Mouse (Mus musculus) forebrain, embryonic 13.5 days (tissue): Measurements from ENCODE around the gene Ndufaf4. TPM values are rescaled to one million over a fixed set of nuclear protein-coding genes. Genes with fewer than 3 reads are reported as not detected.

ENCODE experiments used
- ATAC-seq: fragments of 200-750 bp; cut with Nextera tagmentation; 2 replicates; pipeline ENCODE4 v1.8.0; 2017
- H3K27ac ChIP-seq: fragments of 300-500 bp; sonication (generic); 2 replicates; pipeline ENCODE4 v1.5.1; 2015; ENCODE audit warnings: inconsistent platforms, mild to moderate bottlenecking, moderate library complexity
- H3K27me3 ChIP-seq: fragments of 300-500 bp; sonication (generic); 2 replicates; pipeline ENCODE4 v1.6.1; 2015; ENCODE audit warnings: mild to moderate bottlenecking, inconsistent platforms
- H3K36me3 ChIP-seq: fragments of 300-500 bp; sonication (generic); 2 replicates; pipeline ENCODE4 v1.6.1; 2015; ENCODE audit warnings: mild to moderate bottlenecking, inconsistent platforms; ENCODE audit not compliant: poor library complexity, severe bottlenecking
- H3K4me1 ChIP-seq: fragments of 300-500 bp; sonication (generic); 2 replicates; pipeline ENCODE4 v1.6.1; 2015; ENCODE audit warnings: inconsistent platforms
- H3K4me2 ChIP-seq: fragments of 300-500 bp; sonication (generic); 2 replicates; pipeline ENCODE4 v1.6.1; 2015; ENCODE audit warnings: inconsistent platforms, mild to moderate bottlenecking, moderate library complexity
- H3K4me3 ChIP-seq: fragments of 300-500 bp; sonication (generic); 2 replicates; pipeline ENCODE4 v1.5.1; 2015; ENCODE audit warnings: mild to moderate bottlenecking, inconsistent platforms
- H3K9ac ChIP-seq: fragments of 300-500 bp; sonication (generic); 2 replicates; pipeline ENCODE4 v1.6.1; 2015; ENCODE audit warnings: mild to moderate bottlenecking, inconsistent platforms
- H3K9me3 ChIP-seq: fragments of 300-500 bp; sonication (generic); replicated peaks from 2 replicates; pipeline ENCODE4 v1.6.1; 2016; ENCODE audit warnings: inconsistent platforms
- WGBS: fragments of 180-500 bp; shearing (Covaris S2); methylation state at CpG from one replicate; pipeline ENCODE4 v1.1.7; 2015; 5-methylcytosine and 5-hydroxymethylcytosine counted together
- polyA plus RNA-seq: library from polyadenylated mRNA; unstranded; fragments of >200 nt; fragmentation: Nextera tagmentation; extraction: Ambion mirVana; gene quantifications from 2 replicates; pipeline ENCODE4 v1.2.1, GENCODE M21; 2015

The Ndufaf4 gene
- polyA plus RNA-seq, 1 experiment from 2014 or later = 62.4 TPM

GRCm38 (mm10) chr4:24915631-24916030 is 17.7 kb downstream of the Ndufaf4 start:
- H3K4me2 ChIP-seq = no peak overlapping the region
- no peak overlapping the region for H3K4me3 ChIP-seq
- no peak overlapping the region for H3K27ac ChIP-seq
- no peaks in the 10 kb centered on the region for H3K36me3 ChIP-seq
- H3K9ac ChIP-seq = no peak overlapping the region
- WGBS = 89% methylated on average over 2 of the region's 2 CpGs
- peaks cover 9% of the 10 kb centered on the region for H3K4me1 ChIP-seq
- H3K27me3 ChIP-seq = no peaks in the 10 kb centered on the region
- no peaks in the 10 kb centered on the region for H3K9me3 ChIP-seq
- ATAC-seq = no peak

GRCm38 (mm10) chr4:24920006-24920577 is 22.2 kb downstream of the Ndufaf4 start:
- no peak overlapping the region for H3K4me3 ChIP-seq
- no peak overlapping the region for H3K4me2 ChIP-seq
- ATAC-seq = peak; percentile 77
- no peak overlapping the region for H3K9ac ChIP-seq
- H3K27me3 ChIP-seq = no peaks in the 10 kb centered on the region
- no peak overlapping the region for H3K27ac ChIP-seq
- WGBS = 45% methylated on average over 5 of the region's 5 CpGs
- H3K4me1 ChIP-seq = peaks cover 10% of the 10 kb centered on the region
- no peaks in the 10 kb centered on the region for H3K9me3 ChIP-seq
- H3K36me3 ChIP-seq = no peaks in the 10 kb centered on the region

- WGBS = 68% methylated on average over 2 of the region's 2 CpGs
- Histone ChIP-seq H3K9ac (no peak overlapping the region), H3K4me3 (no peak overlapping the region), H3K4me1 (peaks cover 16% of the 10 kb centered on the region), H3K9me3 (no peaks in the 10 kb centered on the region), H3K27me3 (no peaks in the 10 kb centered on the region), H3K36me3 (no peaks in the 10 kb centered on the region), H3K4me2 (no peak overlapping the region), H3K27ac (no peak overlapping the region)
- peak; percentile 34; the same call in 1 of the 2 replicates for ATAC-seq
Measured at GRCm38 (mm10) chr4:24924726-24925125, 26.8 kb downstream of the Ndufaf4 start.

GRCm38 (mm10) chr4:24928260-24928780 is 30.4 kb downstream of the Ndufaf4 start:
- Histone ChIP-seq H3K9me3 (no peaks in the 10 kb centered on the region), H3K9ac (no peak overlapping the region), H3K36me3 (no peaks in the 10 kb centered on the region), H3K4me1 (peaks cover 6% of the 10 kb centered on the region; the same call in 1 of the 2 replicates), H3K4me3 (no peak overlapping the region), H3K4me2 (no peak overlapping the region), H3K27me3 (no peaks in the 10 kb centered on the region), H3K27ac (no peak overlapping the region)
- 0 out of 2 replicates have a peak, but pooled peaks have one; percentile 25 for ATAC-seq
- 80% methylated on average over 5 of the region's 5 CpGs for WGBS

GRCm38 (mm10) chr4:24928926-24929325 is 31.0 kb downstream of the Ndufaf4 start:
- H3K27me3 ChIP-seq = no peaks in the 10 kb centered on the region
- no peak overlapping the region for H3K27ac ChIP-seq
- no peak overlapping the region for H3K9ac ChIP-seq
- ATAC-seq = 0 out of 2 replicates have a peak, but pooled peaks have one; percentile 34
- 61% methylated on average over 5 of the region's 5 CpGs for whole genome bisulfite sequencing
- no peak overlapping the region for H3K4me2 ChIP-seq
- no peak overlapping the region for H3K4me3 ChIP-seq
- peaks cover 6% of the 10 kb centered on the region; the same call in 1 of the 2 replicates for H3K4me1 ChIP-seq
- H3K36me3 ChIP-seq = no peaks in the 10 kb centered on the region
- H3K9me3 ChIP-seq = no peaks in the 10 kb centered on the region

- H3K36me3 ChIP-seq = no peaks in the 10 kb centered on the region
- no peaks in the 10 kb centered on the region for H3K9me3 ChIP-seq
- no peaks in the 10 kb centered on the region for H3K4me1 ChIP-seq
- H3K27me3 ChIP-seq = no peaks in the 10 kb centered on the region
- 36% methylated on average over 6 of the region's 6 CpGs for WGBS
- no peak overlapping the region for H3K9ac ChIP-seq
- no peak overlapping the region for H3K4me2 ChIP-seq
- no peak overlapping the region for H3K4me3 ChIP-seq
- ATAC-seq = no peak
- peak overlapping the region; percentile 15; the same call in 1 of the 2 replicates for H3K27ac ChIP-seq
Measured at GRCm38 (mm10) chr4:24942728-24943424, 45.0 kb downstream of the Ndufaf4 start.

Other genes with a start within 250 kb of the Ndufaf4 start
- 12.3 and 16.7 TPM in 2 replicates for gene Klhl32, start 47.0 kb upstream of the Ndufaf4 start, polyA plus RNA-seq
- 2.1 and 3.1 TPM in 2 replicates for gene Gpr63, start 68.3 kb downstream of the Ndufaf4 start, polyA plus RNA-seq